Mouse (Mus musculus) small intestine, adult 2 months (tissue): Measurements from ENCODE around the gene Adcy1.

Source experiments
- CTCF ChIP-seq: fragments of 200-500 bp; IDR thresholded peaks from 2 replicates; pipeline ENCODE4 v1.5.1; 2012; ENCODE audit warnings: low read depth, mild to moderate bottlenecking, control low read depth, inconsistent platforms, low read length, moderate library complexity, mixed read lengths; ENCODE audit not compliant: insufficient replicate concordance, insufficient read length; ENCODE audit errors: extremely low read depth
- POLR2A ChIP-seq: fragments of 200-500 bp; IDR thresholded peaks from 2 replicates; pipeline ENCODE4 v1.6.1; 2012; ENCODE audit warnings: low read depth, mild to moderate bottlenecking, control low read depth, inconsistent platforms, low read length, moderate library complexity

DNA sequence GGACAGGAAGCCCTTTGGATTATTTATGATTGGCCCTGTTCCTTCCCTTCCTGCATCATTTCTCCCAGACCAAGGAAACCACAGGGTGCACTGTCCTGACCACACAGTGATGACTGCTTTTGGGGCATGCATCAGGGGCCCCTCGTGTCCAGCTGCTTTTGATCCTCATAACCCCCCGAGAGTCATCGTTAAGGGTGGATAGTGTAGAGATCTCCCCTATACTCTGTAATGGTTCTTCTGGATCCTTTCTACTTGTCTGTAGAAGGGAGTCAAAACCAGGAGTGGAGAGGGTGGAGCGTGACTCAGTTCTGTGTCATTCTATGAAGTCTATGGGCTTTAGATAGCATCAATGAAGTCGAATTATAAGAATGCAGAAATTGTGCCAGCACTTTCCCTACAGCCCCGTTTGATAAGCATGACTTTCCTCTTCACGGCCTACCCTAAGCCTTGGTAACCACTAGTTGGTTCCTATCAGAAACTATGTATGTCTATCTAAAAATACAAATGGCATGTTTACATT is 44.2 kb upstream of the Adcy1 start:
- TF ChIP-seq POLR2A (no peak), CTCF (no peak)
